Mouse (Mus musculus): Measurements from ENCODE around the gene Hoxa6. TPM values are rescaled to one million over a fixed set of nuclear protein-coding genes. Genes with fewer than 3 reads are reported as not detected.

Gene Hoxa6
- total and polyA plus RNA-seq, 2 experiments from 2014 or later, result 6.0 to 12.3 TPM

DNA sequence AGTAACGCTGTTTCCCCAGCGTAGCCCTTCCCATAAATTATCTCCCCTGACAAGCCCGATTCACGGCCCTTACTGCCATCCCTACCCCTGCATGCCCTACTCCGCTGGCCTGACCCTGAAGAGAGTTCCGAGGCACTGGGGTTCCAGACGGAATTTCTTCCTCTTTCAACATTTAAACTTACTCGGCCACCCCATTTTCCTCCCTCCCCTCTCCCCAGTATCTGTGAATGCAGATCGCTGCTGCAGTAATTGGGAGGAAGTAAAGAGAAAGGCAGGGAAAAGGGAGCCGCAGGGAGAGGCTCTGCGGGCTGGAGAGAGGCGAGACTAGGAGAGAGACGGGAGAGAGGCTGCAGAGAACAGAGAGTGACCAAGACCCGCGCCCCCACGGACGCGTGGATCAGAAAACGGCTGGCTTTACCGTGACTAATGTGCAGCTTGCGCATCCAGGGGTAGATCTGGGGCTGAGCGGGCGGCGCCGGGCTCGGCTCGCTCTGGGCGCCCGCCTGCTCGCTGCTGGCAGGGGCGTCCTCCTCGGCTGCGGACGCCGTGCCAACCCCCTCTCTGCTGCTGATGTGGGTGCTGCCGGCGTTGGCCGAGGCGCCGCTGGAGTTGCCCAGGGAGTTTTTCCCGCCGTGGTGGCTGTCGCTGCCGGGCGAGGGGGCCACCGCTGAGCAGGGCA, 5.0 kb downstream of the Hoxa6 start:
- Histone ChIP-seq H3K9me3 (ENCODE audit: low read length) (no peaks in the 10 kb centered on the region), H3K36me3 (ENCODE audit: insufficient read depth, low read length) (no peaks in the 10 kb centered on the region), H3K4me2 (ENCODE audit: low read depth, low read length) (peak overlapping the region; percentile 52), H3K9ac (replicated peaks; ENCODE audit: low read length) (peak overlapping the region; percentile 44), H3K4me1 (ENCODE audit: insufficient read depth, low read length) (no peaks in the 10 kb centered on the region), H3K4me3 (ENCODE audit: low read length) (peak overlapping the region; percentile 41), H3K27me3 (ENCODE audit: insufficient read depth, low read length) (peaks cover 87% of the 10 kb centered on the region), H3K27ac (peak overlapping the region; percentile 69)
- no peak for DNase-seq (ENCODE audit: low spot score)
- TF ChIP-seq CTCF (IDR thresholded peaks at IDR 0.05; ENCODE audit: low read depth), result no peak
- ATAC-seq, result 0 out of 2 replicates have a peak, but pooled peaks have one; percentile 40
- 0% methylated on average over 33 of the region's 46 CpGs for WGBS

GRCm38 (mm10) chr6:52203121-52203370, 5.5 kb downstream of the Hoxa6 start:
- Histone ChIP-seq H3K36me3 (ENCODE audit: insufficient read depth, low read length) (no peaks in the 10 kb centered on the region), H3K4me1 (ENCODE audit: insufficient read depth, low read length) (no peaks in the 10 kb centered on the region), H3K4me3 (ENCODE audit: low read length) (peak overlapping the region; percentile 41), H3K9me3 (ENCODE audit: low read length) (no peaks in the 10 kb centered on the region), H3K4me2 (ENCODE audit: low read depth, low read length) (peak overlapping the region; percentile 52), H3K9ac (replicated peaks; ENCODE audit: low read length) (0 out of 2 replicates have a peak overlapping the region, but pooled peaks have one; percentile 44), H3K27ac (no peak overlapping the region), H3K27me3 (ENCODE audit: insufficient read depth, low read length) (peaks cover 87% of the 10 kb centered on the region)
- ATAC-seq (no peak), DNase-seq (ENCODE audit: low spot score) (no peak)
- no peak for TF ChIP-seq CTCF (IDR thresholded peaks at IDR 0.05; ENCODE audit: low read depth)
- under 1% methylated on average over 10 of the region's 10 CpGs for WGBS

- TF ChIP-seq CTCF (IDR thresholded peaks at IDR 0.05; ENCODE audit: low read depth), result no peak
- H3K9ac ChIP-seq (replicated peaks; ENCODE audit: low read length), result peak overlapping the region; percentile 44; the same call in 1 of the 2 replicates
- ATAC-seq, result no peak
These were observed 6.0 kb downstream of the Hoxa6 start for GRCm38 (mm10) chr6:52202362-52203120.

GRCm38 (mm10) chr6:52201269-52201668, 7.3 kb downstream of the Hoxa6 start:
- Histone ChIP-seq H3K27ac (no peak overlapping the region), H3K9ac (replicated peaks; ENCODE audit: low read length) (no peak overlapping the region), H3K36me3 (ENCODE audit: insufficient read depth, low read length) (no peaks in the 10 kb centered on the region), H3K9me3 (ENCODE audit: low read length) (no peaks in the 10 kb centered on the region), H3K4me2 (ENCODE audit: low read depth, low read length) (no peak overlapping the region), H3K4me3 (ENCODE audit: low read length) (no peak overlapping the region), H3K27me3 (ENCODE audit: insufficient read depth, low read length) (peaks cover 89% of the 10 kb centered on the region), H3K4me1 (ENCODE audit: insufficient read depth, low read length) (no peaks in the 10 kb centered on the region)
- no peak for TF ChIP-seq CTCF (IDR thresholded peaks at IDR 0.05; ENCODE audit: low read depth)
- DNase-seq (ENCODE audit: low spot score) (no peak), ATAC-seq (no peak)
- WGBS, result 26% methylated on average over 1 of the region's 1 CpGs

More at GRCm38 (mm10) chr6:52202362-52203120, 6.0 kb downstream of the Hoxa6 start:
- Histone ChIP-seq H3K9me3 (ENCODE audit: low read length) (no peaks in the 10 kb centered on the region), H3K4me1 (ENCODE audit: insufficient read depth, low read length) (no peaks in the 10 kb centered on the region), H3K27ac (no peak overlapping the region), H3K27me3 (ENCODE audit: insufficient read depth, low read length) (peaks cover 89% of the 10 kb centered on the region), H3K4me2 (ENCODE audit: low read depth, low read length) (peak overlapping the region; percentile 52), H3K4me3 (ENCODE audit: low read length) (peak overlapping the region; percentile 41), H3K36me3 (ENCODE audit: insufficient read depth, low read length) (no peaks in the 10 kb centered on the region)
- WGBS, result 5% methylated on average over 22 of the region's 22 CpGs
- DNase-seq (ENCODE audit: low spot score), result no peak

- no peak overlapping the region for H3K4me3 ChIP-seq (ENCODE audit: low read length)
- ATAC-seq, result no peak
- TF ChIP-seq CTCF (IDR thresholded peaks at IDR 0.05; ENCODE audit: low read depth), result no peak
- 0 out of 2 replicates have a peak overlapping the region, but pooled peaks have one; percentile 8 for H3K4me2 ChIP-seq (ENCODE audit: low read depth, low read length)
- 15% methylated on average over 10 of the region's 10 CpGs for WGBS
- H3K9ac ChIP-seq (replicated peaks; ENCODE audit: low read length), result no peak overlapping the region
- H3K9me3 ChIP-seq (ENCODE audit: low read length), result no peaks in the 10 kb centered on the region
- peaks cover 90% of the 10 kb centered on the region for H3K27me3 ChIP-seq (ENCODE audit: insufficient read depth, low read length)
- H3K27ac ChIP-seq, result no peak overlapping the region
- DNase-seq (ENCODE audit: low spot score), result no peak
- H3K4me1 ChIP-seq (ENCODE audit: insufficient read depth, low read length), result no peaks in the 10 kb centered on the region
- no peaks in the 10 kb centered on the region for H3K36me3 ChIP-seq (ENCODE audit: insufficient read depth, low read length)
These were observed 7.7 kb downstream of the Hoxa6 start for GRCm38 (mm10) chr6:52200751-52201250.

DNA sequence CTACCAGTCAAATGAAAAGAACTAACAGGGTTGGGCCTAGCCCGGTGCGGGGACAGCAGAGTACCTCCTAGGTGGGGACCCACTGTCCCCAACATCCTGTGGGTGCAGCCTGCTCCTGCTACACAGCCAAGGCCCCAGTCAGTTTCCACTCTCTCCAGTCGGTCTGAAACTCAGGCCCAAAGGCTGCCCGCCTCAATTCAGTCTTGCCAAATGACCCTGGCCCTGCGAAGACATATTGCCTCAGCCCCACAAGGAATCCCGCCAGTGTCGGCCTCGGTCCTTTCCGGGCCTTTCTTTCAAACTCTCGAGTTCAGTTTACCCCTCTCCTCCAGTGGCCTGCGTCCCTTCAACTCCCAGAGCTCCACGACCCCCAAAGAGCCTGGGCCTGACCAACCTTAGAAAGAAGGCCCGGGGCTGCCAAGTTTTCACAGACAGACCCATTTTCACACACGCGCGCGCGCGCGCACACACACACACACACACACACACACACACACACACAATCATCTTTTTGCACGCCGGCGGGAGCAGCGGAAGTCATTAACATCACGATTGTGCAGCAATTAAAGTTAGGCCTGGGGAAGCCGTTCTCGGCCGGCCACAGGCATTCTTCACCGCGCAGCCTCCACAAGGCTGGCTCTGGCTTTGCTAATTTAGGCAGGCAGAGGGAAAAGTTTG, 8.3 kb downstream of the Hoxa6 start:
- H3K27me3 ChIP-seq (ENCODE audit: insufficient read depth, low read length), result peaks cover 91% of the 10 kb centered on the region
- TF ChIP-seq CTCF (IDR thresholded peaks at IDR 0.05; ENCODE audit: low read depth), result no peak

More for the DNA sequence above, 8.3 kb downstream of the Hoxa6 start:
- H3K4me2 ChIP-seq (ENCODE audit: low read depth, low read length), result peak overlapping the region; percentile 8; the same call in 1 of the 2 replicates
- H3K4me1 ChIP-seq (ENCODE audit: insufficient read depth, low read length), result no peaks in the 10 kb centered on the region
- 8% methylated on average over 30 of the region's 30 CpGs for WGBS
- no peaks in the 10 kb centered on the region for H3K36me3 ChIP-seq (ENCODE audit: insufficient read depth, low read length)
- H3K9ac ChIP-seq (replicated peaks; ENCODE audit: low read length), result no peak overlapping the region
- ATAC-seq, result no peak
- no peaks in the 10 kb centered on the region for H3K9me3 ChIP-seq (ENCODE audit: low read length)
- no peak for DNase-seq (ENCODE audit: low spot score)
- H3K27ac ChIP-seq, result no peak overlapping the region
- H3K4me3 ChIP-seq (ENCODE audit: low read length), result no peak overlapping the region
